Mouse (Mus musculus) G1E (cell line): ENCODE results near the gene Zbtb12.

Source experiments
- CTCF ChIP-seq: IDR thresholded peaks from 2 replicates; pipeline ENCODE4 v1.5.1; 2012; ENCODE audit warnings: low read depth, low read length, inconsistent platforms, mixed read lengths
- GATA1 ChIP-seq: IDR thresholded peaks from 2 replicates; pipeline ENCODE4 v1.6.1; 2012; ENCODE audit warnings: borderline replicate concordance, low read length, inconsistent platforms, mixed read lengths
- POLR2AphosphoS5 ChIP-seq: IDR thresholded peaks from 2 replicates; pipeline ENCODE4 v1.6.1; 2012; ENCODE audit warnings: low read depth, low read length, inconsistent platforms; ENCODE audit not compliant: insufficient replicate concordance

GRCm38 (mm10) chr17:34897373-34898159, 18.3 kb downstream of the Zbtb12 start:
- no peak for TF ChIP-seq CTCF
- TF ChIP-seq POLR2AphosphoS5 = 0 out of 2 replicates have a peak, but pooled peaks have one; percentile 2
- TF ChIP-seq GATA1 = no peak
